Mouse (Mus musculus) heart, embryonic 12.5 days (tissue): ENCODE measurements around the gene Sstr1. TPM values are rescaled to one million over a fixed set of nuclear protein-coding genes. Genes with fewer than 3 reads are reported as not detected.

Experiments used
- ATAC-seq: fragments of 200-750 bp; cut with Nextera tagmentation; 2 replicates; pipeline ENCODE4 v1.8.0; 2017; ENCODE audit warnings: moderate TSS enrichment, moderate library complexity; ENCODE audit not compliant: insufficient number of reproducible peaks, low FRiP score
- H3K27ac ChIP-seq: fragments of 300-500 bp; sonication (generic); 2 replicates; pipeline ENCODE4 v1.5.1; 2016; ENCODE audit warnings: mild to moderate bottlenecking, moderate library complexity; ENCODE audit not compliant: poor library complexity, severe bottlenecking
- H3K27me3 ChIP-seq: fragments of 300-500 bp; sonication (generic); replicated peaks from 2 replicates; pipeline ENCODE4 v1.6.1; 2016; ENCODE audit warnings: mild to moderate bottlenecking, moderate library complexity
- H3K36me3 ChIP-seq: fragments of 300-500 bp; sonication (generic); 2 replicates; pipeline ENCODE4 v1.6.1; 2016; ENCODE audit warnings: mild to moderate bottlenecking, moderate library complexity
- H3K4me1 ChIP-seq: fragments of 300-500 bp; sonication (generic); replicated peaks from 2 replicates; pipeline ENCODE4 v1.6.1; 2016; ENCODE audit warnings: mild to moderate bottlenecking
- H3K4me2 ChIP-seq: fragments of 300-500 bp; sonication (generic); 2 replicates; pipeline ENCODE4 v1.6.1; 2016; ENCODE audit warnings: mild to moderate bottlenecking, moderate library complexity
- H3K4me3 ChIP-seq: fragments of 300-500 bp; sonication (generic); 2 replicates; pipeline ENCODE4 v1.5.1; 2016; ENCODE audit warnings: mild to moderate bottlenecking
- H3K9ac ChIP-seq: fragments of 300-500 bp; sonication (generic); 2 replicates; pipeline ENCODE4 v1.6.1; 2016; ENCODE audit warnings: mild to moderate bottlenecking, moderate library complexity
- H3K9me3 ChIP-seq: fragments of 300-500 bp; sonication (generic); replicated peaks from 2 replicates; pipeline ENCODE4 v1.6.1; 2016; ENCODE audit warnings: mild to moderate bottlenecking, moderate library complexity
- WGBS: fragments of 180-500 bp; shearing (Covaris S2); methylation state at CpG from one replicate; pipeline ENCODE4 v1.1.7; 2016; 5-methylcytosine and 5-hydroxymethylcytosine counted together
- polyA plus RNA-seq: library from polyadenylated mRNA; unstranded; fragments of >200 nt; fragmentation: Nextera tagmentation; extraction: Ambion mirVana; gene quantifications from 2 replicates; pipeline ENCODE4 v1.2.1, GENCODE M21; 2016

Gene Sstr1
- polyA plus RNA-seq = 0.17 and 0.24 TPM in 2 replicates

DNA sequence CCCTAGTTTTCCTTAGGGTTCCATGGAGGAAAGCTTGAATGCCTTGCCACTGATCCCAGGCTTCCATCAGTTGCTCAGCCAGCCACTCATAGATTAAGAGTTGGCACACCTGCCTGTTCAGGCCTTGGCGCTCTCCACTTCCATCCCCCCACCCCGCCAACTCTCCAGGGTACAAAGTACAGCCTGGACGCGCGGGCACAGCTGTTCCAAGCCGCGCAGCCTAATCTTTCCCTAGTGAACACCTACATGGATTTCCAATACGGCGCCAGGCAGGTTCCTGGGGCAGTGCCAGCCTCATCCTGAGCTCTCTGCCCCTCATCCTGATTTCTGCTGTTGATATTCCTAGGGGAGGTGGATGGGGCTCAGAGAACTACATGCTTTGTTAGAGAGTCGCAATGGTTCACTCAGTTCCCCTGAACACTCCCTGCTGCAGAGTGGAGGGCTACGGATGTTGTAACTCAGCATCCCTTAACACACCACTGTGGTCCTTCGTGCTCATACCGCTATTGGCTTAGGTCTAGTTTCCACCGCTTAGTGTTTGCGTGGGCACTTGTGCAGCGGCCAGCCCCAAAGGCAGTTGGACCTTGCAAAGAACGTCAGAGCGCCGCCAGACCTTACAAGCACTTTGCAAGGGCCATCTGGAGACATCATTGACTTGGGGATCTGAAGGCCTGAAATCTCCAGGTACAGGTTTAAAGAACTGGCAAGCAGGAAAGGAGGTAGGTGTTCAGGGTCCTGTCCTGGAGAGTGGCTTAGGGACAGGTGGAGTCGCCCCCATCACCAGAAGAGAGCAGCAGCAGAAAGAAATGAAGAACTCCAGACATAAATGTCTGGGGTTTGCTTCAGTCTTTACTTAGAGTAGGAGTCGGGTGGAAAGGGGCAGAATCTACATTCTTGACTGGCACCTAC, at the start of gene Sstr1:
Gene Sstr1, plus strand, starts transcription at position 610 of the 909 bp plus-strand sequence.
- peaks cover 35% of the 10 kb centered on the region for H3K27me3 ChIP-seq

DNA sequence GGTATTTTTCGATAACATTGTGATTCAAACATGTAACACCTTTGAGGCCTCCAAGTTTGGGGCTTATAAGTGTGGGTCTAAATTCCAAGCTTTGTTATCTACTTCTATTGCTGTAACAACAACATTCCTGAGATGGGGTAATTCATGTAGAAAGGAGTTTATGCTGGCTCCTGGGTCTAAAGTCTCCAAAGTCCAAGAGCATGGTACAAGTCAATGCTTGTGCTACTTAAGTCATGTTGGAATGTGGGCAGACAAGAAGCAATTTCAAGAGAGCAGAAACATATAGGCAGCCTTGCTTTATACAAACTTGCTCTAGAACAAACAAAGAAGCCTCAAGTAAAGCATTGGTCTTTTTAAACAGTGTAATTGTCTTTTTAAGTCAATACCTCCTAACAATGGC, 12.8 kb upstream of the Sstr1 start:
- H3K4me1 ChIP-seq = no peaks in the 10 kb centered on the region
- H3K27me3 ChIP-seq = no peaks in the 10 kb centered on the region
- H3K9ac ChIP-seq = no peak overlapping the region
- no peaks in the 10 kb centered on the region for H3K9me3 ChIP-seq
- no peak for ATAC-seq
- no peak overlapping the region for H3K4me2 ChIP-seq
- no peaks in the 10 kb centered on the region for H3K36me3 ChIP-seq
- 85% methylated on average over 1 of the region's 1 CpGs for WGBS
- no peak overlapping the region for H3K27ac ChIP-seq
- H3K4me3 ChIP-seq = no peak overlapping the region

More for the DNA sequence above, at the start of gene Sstr1:
- 17% methylated on average over 21 of the region's 21 CpGs for WGBS
- Histone ChIP-seq H3K27ac (no peak within 1 kb of the TSS), H3K4me1 (peaks cover 33% of the 10 kb centered on the region), H3K36me3 (no peaks in the 10 kb centered on the region), H3K9me3 (no peaks in the 10 kb centered on the region), H3K4me2 (peak within 1 kb of the TSS; percentile 91), H3K4me3 (peak within 1 kb of the TSS; percentile 54), H3K9ac (no peak within 1 kb of the TSS)
- ATAC-seq = no peak

DNA sequence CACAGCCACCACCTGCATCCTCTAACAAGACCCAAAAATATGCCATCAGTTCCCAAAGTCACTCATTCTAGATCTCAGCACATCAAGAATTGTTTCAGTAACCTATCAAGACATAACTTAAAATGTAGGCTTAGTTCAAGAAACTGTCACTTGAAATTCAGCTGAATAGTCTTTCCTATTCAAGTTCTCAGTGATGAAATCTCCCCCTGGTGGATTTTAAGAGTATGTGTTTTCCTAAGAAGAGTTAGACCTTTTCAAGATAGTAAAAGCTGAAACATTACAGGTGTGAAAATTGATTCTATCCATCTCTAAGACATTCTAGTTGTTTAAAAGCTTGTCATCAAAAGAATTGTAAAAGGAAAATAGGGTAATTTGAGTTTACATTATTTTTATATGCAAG, 10.4 kb upstream of the Sstr1 start:
- H3K27me3 ChIP-seq = no peaks in the 10 kb centered on the region
- H3K9me3 ChIP-seq = no peaks in the 10 kb centered on the region
- no peak overlapping the region for H3K4me2 ChIP-seq
- H3K9ac ChIP-seq = no peak overlapping the region
- no peak overlapping the region for H3K4me3 ChIP-seq
- H3K36me3 ChIP-seq = no peaks in the 10 kb centered on the region
- H3K27ac ChIP-seq = no peak overlapping the region
- no peaks in the 10 kb centered on the region for H3K4me1 ChIP-seq
- no peak for ATAC-seq

DNA sequence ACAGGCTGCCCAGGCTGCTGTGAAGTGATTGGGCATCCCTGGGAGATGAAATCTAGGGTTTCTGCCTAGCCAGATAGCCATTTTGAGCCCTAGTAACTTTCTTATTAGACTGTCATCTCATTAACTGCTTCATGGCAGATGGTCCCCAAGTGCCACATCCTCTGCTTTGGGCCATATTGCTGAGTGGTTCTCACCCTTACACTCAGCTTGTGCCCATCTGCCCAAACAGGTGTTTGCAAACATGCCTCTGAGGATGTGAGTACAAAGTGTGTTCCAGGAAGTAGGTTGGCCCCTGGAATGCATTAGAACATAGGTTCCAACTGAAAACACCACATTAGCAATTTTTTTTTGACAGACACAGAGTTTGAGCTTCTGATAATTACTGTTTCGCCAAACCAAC, 3.6 kb upstream of the Sstr1 start:
- Histone ChIP-seq H3K4me3 (no peak overlapping the region), H3K27me3 (peaks cover 28% of the 10 kb centered on the region), H3K4me1 (peaks cover 14% of the 10 kb centered on the region), H3K36me3 (no peaks in the 10 kb centered on the region), H3K27ac (no peak overlapping the region), H3K9ac (no peak overlapping the region), H3K4me2 (no peak overlapping the region), H3K9me3 (no peaks in the 10 kb centered on the region)
- WGBS = 76% methylated on average over 1 of the region's 1 CpGs
- ATAC-seq = no peak

DNA sequence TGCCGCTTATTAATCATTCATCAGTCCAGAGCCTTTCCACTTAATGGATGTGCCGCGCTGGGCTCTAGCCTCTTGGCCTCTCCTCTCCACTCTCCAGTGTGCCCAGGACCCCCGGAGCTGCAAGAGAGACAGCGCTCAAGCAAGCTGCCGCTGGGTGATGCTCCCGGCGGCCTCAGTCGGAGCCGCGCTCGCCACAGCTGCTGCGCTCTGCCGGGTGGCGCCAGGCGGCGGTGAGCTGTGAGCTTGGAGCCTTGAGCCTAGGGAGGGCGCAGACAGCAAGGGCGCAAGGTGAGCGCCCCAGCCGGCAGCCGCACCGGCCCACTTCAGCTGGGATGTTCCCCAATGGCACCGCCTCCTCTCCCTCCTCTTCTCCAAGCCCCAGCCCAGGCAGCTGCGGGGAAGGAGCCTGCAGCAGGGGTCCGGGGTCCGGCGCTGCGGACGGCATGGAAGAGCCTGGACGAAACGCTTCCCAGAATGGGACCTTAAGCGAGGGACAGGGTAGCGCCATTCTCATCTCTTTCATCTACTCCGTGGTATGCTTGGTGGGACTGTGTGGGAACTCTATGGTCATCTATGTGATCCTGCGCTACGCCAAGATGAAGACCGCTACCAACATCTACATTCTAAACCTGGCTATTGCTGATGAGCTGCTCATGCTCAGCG, 820 bp downstream of the Sstr1 start:
- peak; percentile 61; the same call in 1 of the 2 replicates for ATAC-seq

DNA sequence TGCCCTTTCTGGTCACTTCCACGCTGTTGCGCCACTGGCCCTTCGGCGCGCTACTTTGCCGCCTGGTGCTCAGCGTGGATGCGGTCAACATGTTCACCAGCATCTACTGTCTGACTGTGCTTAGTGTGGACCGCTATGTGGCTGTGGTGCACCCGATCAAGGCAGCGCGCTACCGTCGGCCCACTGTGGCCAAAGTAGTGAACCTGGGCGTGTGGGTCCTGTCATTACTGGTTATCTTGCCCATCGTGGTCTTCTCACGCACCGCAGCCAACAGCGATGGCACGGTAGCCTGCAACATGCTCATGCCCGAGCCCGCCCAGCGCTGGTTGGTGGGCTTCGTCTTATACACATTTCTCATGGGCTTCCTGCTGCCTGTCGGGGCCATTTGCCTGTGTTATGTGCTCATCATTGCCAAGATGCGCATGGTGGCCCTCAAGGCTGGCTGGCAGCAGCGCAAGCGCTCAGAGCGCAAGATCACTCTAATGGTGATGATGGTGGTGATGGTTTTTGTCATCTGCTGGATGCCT, 1.4 kb downstream of the Sstr1 start:
- peak overlapping the region; percentile 54 for H3K4me3 ChIP-seq
- 4% methylated on average over 29 of the region's 29 CpGs for WGBS
- H3K36me3 ChIP-seq = no peaks in the 10 kb centered on the region
- no peak overlapping the region for H3K27ac ChIP-seq
- peaks cover 39% of the 10 kb centered on the region for H3K27me3 ChIP-seq
- peaks cover 33% of the 10 kb centered on the region for H3K4me1 ChIP-seq
- peak overlapping the region; percentile 91 for H3K4me2 ChIP-seq
- H3K9me3 ChIP-seq = no peaks in the 10 kb centered on the region
- no peak overlapping the region for H3K9ac ChIP-seq
- ATAC-seq = no peak

More for the DNA sequence above, 820 bp downstream of the Sstr1 start:
- Histone ChIP-seq H3K4me2 (peak overlapping the region; percentile 91), H3K4me3 (peak overlapping the region; percentile 54), H3K9ac (no peak overlapping the region), H3K36me3 (no peaks in the 10 kb centered on the region), H3K9me3 (no peaks in the 10 kb centered on the region), H3K27me3 (peaks cover 39% of the 10 kb centered on the region), H3K27ac (no peak overlapping the region), H3K4me1 (peaks cover 33% of the 10 kb centered on the region)
- under 1% methylated on average over 38 of the region's 39 CpGs for WGBS

DNA sequence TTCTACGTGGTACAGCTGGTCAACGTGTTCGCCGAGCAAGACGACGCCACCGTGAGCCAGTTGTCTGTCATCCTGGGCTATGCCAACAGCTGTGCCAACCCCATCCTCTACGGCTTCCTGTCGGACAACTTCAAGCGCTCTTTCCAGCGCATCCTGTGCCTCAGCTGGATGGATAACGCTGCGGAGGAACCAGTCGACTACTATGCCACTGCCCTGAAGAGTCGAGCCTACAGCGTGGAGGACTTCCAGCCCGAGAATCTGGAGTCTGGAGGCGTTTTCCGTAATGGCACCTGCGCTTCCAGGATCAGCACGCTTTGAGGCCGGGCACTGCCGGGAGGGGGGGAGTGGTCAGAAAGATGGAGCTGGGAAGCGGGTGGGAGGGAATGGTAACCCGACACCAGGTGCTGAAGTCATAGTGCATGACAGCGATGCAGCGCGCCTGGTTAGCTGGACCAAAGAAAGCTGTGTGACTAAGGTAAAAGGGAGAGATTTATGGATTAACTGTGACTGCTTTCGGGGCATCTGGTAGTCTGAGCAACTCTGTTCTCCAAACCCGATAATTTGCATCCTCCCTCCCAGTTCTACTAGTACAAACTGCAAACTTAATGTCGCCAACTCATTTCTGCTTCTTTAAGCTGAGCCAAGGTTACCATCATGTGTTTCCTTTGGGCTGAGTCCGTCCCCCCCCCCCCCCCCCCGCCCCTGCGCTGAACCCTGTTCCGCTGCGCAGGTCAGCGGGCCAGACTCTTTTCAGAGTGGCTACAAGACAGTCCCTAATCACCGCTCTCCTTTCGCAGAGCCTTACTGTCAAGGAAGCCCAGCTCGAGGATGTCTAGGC, 2.1 kb downstream of the Sstr1 start:
- H3K4me3 ChIP-seq = peak overlapping the region; percentile 54
- H3K4me2 ChIP-seq = peak overlapping the region; percentile 91
- no peak overlapping the region for H3K27ac ChIP-seq
- H3K4me1 ChIP-seq = peaks cover 33% of the 10 kb centered on the region
- peaks cover 39% of the 10 kb centered on the region for H3K27me3 ChIP-seq
- peak overlapping the region; percentile 32; the same call in 1 of the 2 replicates for H3K9ac ChIP-seq
- no peaks in the 10 kb centered on the region for H3K9me3 ChIP-seq
- no peaks in the 10 kb centered on the region for H3K36me3 ChIP-seq
- 1% methylated on average over 38 of the region's 40 CpGs for WGBS
- ATAC-seq = peak; percentile 72

DNA sequence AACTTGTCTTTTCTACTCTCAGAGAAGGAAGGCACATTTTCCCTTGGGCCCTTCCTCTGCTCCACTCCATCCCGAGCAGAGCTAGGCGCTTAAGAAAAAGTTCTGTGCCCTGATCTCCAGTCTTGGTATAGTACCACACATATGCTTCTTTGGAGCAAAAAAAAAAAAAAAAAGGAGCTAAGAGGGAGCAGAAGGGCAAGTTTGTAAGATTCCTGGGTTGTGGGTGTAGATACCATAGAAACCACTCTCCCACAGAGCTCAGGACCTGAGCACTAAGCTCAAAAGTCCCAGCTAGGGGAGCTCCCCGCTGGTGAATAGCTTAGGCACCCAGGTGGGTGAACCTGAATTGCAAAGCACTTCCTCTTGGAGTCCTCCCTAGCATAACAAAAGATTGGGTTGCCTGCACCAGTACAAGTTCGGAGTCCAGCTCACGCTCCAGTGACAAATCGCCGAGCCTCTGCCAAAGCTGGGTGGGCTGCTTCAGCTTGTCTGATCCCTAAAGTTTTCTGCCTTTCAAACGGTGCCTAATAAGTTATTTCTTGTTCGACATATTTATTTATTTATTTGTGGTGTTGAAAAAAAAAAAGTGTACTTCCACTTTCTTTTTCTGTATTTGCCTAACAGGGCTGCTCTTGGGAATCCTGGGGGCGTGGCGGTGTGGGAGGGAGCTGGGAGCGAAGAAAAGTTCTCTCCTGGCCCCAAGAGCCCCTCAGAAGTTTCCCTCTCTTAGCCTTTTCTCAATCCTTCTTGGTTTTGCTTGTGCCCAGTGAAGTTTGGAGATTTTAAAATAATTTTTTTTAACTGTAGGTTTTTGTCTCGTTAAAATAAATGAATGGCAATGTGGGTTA, 2.9 kb downstream of the Sstr1 start:
- H3K27ac ChIP-seq = no peak overlapping the region
- peaks cover 39% of the 10 kb centered on the region for H3K27me3 ChIP-seq
- H3K4me1 ChIP-seq = peaks cover 33% of the 10 kb centered on the region
- 8% methylated on average over 13 of the region's 13 CpGs for WGBS
- H3K4me3 ChIP-seq = peak overlapping the region; percentile 54
- ATAC-seq = no peak
- H3K4me2 ChIP-seq = peak overlapping the region; percentile 91
- no peaks in the 10 kb centered on the region for H3K9me3 ChIP-seq
- peak overlapping the region; percentile 32; the same call in 1 of the 2 replicates for H3K9ac ChIP-seq
- no peaks in the 10 kb centered on the region for H3K36me3 ChIP-seq

GRCm38 (mm10) chr12:58216218-58216617, 4.6 kb downstream of the Sstr1 start:
- H3K9ac ChIP-seq = no peak overlapping the region

DNA sequence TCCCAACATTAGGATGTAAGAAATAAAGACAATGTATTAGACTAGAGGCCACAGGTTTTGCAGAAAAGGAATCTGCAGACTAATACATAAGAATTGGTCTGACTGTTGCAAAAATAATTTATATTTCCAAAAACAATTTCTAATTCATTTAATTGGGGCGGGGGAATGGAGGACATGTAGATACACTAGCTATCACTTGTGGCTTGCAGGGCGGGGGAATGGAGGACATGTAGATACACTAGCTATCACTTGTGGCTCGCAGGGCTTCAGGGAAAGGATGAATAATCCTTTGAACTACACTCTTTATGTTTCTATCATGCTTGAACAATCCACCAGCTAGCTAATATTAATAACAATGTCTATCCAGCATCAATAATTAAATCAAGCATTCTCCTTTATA, 7.5 kb downstream of the Sstr1 start:
- no peak overlapping the region for H3K27ac ChIP-seq
- no peak overlapping the region for H3K9ac ChIP-seq
- peaks cover 8% of the 10 kb centered on the region; the same call in 1 of the 2 replicates for H3K4me1 ChIP-seq
- H3K36me3 ChIP-seq = no peaks in the 10 kb centered on the region
- no peaks in the 10 kb centered on the region for H3K9me3 ChIP-seq
- H3K4me2 ChIP-seq = no peak overlapping the region
- H3K27me3 ChIP-seq = 0 out of 2 replicates have a peak, but pooled peaks cover 4% of the 10 kb centered on the region
- ATAC-seq = no peak
- WGBS = 81% methylated on average over 3 of the region's 3 CpGs
- H3K4me3 ChIP-seq = no peak overlapping the region

More at GRCm38 (mm10) chr12:58216218-58216617, 4.6 kb downstream of the Sstr1 start:
- Histone ChIP-seq H3K27ac (no peak overlapping the region), H3K9me3 (no peaks in the 10 kb centered on the region), H3K36me3 (no peaks in the 10 kb centered on the region), H3K4me2 (no peak overlapping the region), H3K4me3 (no peak overlapping the region), H3K4me1 (peaks cover 33% of the 10 kb centered on the region), H3K27me3 (peaks cover 28% of the 10 kb centered on the region)
- ATAC-seq = no peak
- 47% methylated on average over 2 of the region's 2 CpGs for WGBS
